ENCODE assay signal across 19 mouse cellular contexts in the genomic region with DNA sequence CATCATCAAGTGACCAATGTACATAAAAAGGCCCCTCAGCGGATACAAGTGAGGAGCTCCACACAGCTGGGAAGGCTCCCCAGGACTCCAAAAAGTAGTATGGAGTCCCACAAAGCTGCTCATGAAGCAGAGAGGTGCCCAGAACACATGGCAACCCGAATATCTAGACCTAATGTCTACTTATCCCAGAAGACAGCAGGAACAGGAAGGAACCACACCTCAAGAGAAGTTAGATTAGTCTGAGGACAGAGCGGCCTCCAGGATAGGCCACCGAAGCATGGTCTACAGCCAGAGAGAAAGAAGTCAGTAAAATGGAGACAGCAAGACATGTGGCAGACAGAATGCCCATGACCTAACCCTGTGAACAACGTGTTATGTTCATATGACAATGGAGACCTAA.
"Had no signal": no experiment of that assay in that cellular context is flagged by ENCODE, and none has a peak within 500 bp of the region (broad histone marks: within the 10 kb centered on the region; RNA-seq: fewer than 3 reads in every experiment).

No protein-coding gene starts in this region.

- H3K4me3 ChIP-seq: midbrain, embryonic 10.5 days; midbrain, embryonic 12.5 days; myocyte; neural tube, embryonic 13.5 days; neural tube, embryonic 15.5 days had no signal

- H3K27ac ChIP-seq: midbrain, embryonic 10.5 days; midbrain, embryonic 12.5 days; neural tube, embryonic 13.5 days; neural tube, embryonic 15.5 days had no signal

- H3K27me3 ChIP-seq: midbrain, embryonic 12.5 days; neural tube, embryonic 13.5 days; neural tube, embryonic 15.5 days had no signal

- H3K9ac ChIP-seq: lung, embryonic 14.5 days; midbrain, embryonic 12.5 days; neural tube, embryonic 13.5 days; neural tube, embryonic 15.5 days had no signal

- ATAC-seq: midbrain, embryonic 16.5 days had no signal

- H3K4me1 ChIP-seq: midbrain, embryonic 10.5 days; midbrain, embryonic 12.5 days; neural tube, embryonic 13.5 days had no signal

- H3K4me2 ChIP-seq: lung, embryonic 14.5 days; midbrain, embryonic 12.5 days; neural tube, embryonic 13.5 days; neural tube, embryonic 15.5 days had no signal

- DNase-seq: lung, adult 18-20 months; lung, embryonic 14.5 days; lung, postnatal 10 days; lung, postnatal 4 days; midbrain, embryonic 14.5 days; retina, postnatal 1 day; right cerebral cortex, adult 18-20 months; right cerebral cortex, postnatal 25 days; right cerebral cortex, postnatal 4 days; spleen, adult 18-20 months; thymus, adult 18-20 months; thymus, postnatal 14 days; thymus, postnatal 36 days had no signal

- H3K9me3 ChIP-seq: midbrain, embryonic 10.5 days; midbrain, embryonic 12.5 days; neural tube, embryonic 13.5 days; neural tube, embryonic 15.5 days had no signal
